Mouse (Mus musculus) liver, embryonic 11.5 days (tissue): ENCODE results near the gene Foxd1. TPM values are rescaled to one million over a fixed set of nuclear protein-coding genes. Genes with fewer than 3 reads are reported as not detected.

Source experiments
- ATAC-seq: fragments of 200-750 bp; cut with Nextera tagmentation; replicated peaks from 2 replicates; pipeline ENCODE4 v1.8.0; 2017; ENCODE audit warnings: moderate number of reproducible peaks, mild to moderate bottlenecking, moderate TSS enrichment, moderate library complexity; ENCODE audit not compliant: low FRiP score
- DNase-seq: peaks from one replicate; pipeline ENCODE4 v3.0.0-alpha.2; 2017; ENCODE audit warnings: low spot score
- H3K27ac ChIP-seq: fragments of 300-500 bp; sonication (generic); 2 replicates; pipeline ENCODE4 v1.5.1; 2014; ENCODE audit warnings: mild to moderate bottlenecking, low read depth, low read length, control low read depth
- H3K27me3 ChIP-seq: fragments of 300-500 bp; sonication (generic); replicated peaks from 2 replicates; pipeline ENCODE4 v1.6.1; 2014; ENCODE audit warnings: low read length, mixed read lengths; ENCODE audit not compliant: control insufficient read depth, insufficient read depth
- H3K36me3 ChIP-seq: fragments of 300-500 bp; sonication (generic); 2 replicates; pipeline ENCODE4 v1.6.1; 2014; ENCODE audit warnings: mild to moderate bottlenecking, low read length, moderate library complexity, mixed read lengths; ENCODE audit not compliant: control insufficient read depth, insufficient read depth
- H3K4me1 ChIP-seq: fragments of 300-500 bp; sonication (generic); replicated peaks from 2 replicates; pipeline ENCODE4 v1.6.1; 2014; ENCODE audit warnings: low read length, mixed read lengths; ENCODE audit not compliant: control insufficient read depth, insufficient read depth
- H3K4me2 ChIP-seq: fragments of 300-500 bp; sonication (generic); 2 replicates; pipeline ENCODE4 v1.6.1; 2014; ENCODE audit warnings: mild to moderate bottlenecking, control low read depth, moderate library complexity
- H3K4me3 ChIP-seq: fragments of 300-500 bp; sonication (generic); 2 replicates; pipeline ENCODE4 v1.5.1; 2014; ENCODE audit warnings: low read depth, low read length, control low read depth
- H3K9ac ChIP-seq: fragments of 300-500 bp; sonication (generic); 2 replicates; pipeline ENCODE4 v1.6.1; 2014; ENCODE audit warnings: low read depth, low read length, control low read depth
- H3K9me3 ChIP-seq: fragments of 300-500 bp; sonication (generic); 2 replicates; pipeline ENCODE4 v1.6.1; 2016; ENCODE audit warnings: low read length, inconsistent platforms, mixed read lengths; ENCODE audit not compliant: control insufficient read depth
- WGBS: fragments of 180-500 bp; shearing (Covaris S2); extraction: QIAGEN DNeasy Blood & Tissue Kit; methylation state at CpG from one replicate; pipeline ENCODE4 v1.1.7; 2014; 5-methylcytosine and 5-hydroxymethylcytosine counted together
- polyA plus RNA-seq: library from polyadenylated mRNA; unstranded; fragments of >200 nt; fragmentation: Nextera tagmentation; extraction: Ambion mirVana; gene quantifications from 2 replicates; pipeline ENCODE4 v1.2.1, GENCODE M21; 2014

Foxd1 gene
- polyA plus RNA-seq, 1 experiment from 2014 or later, result not detected

GRCm38 (mm10) chr13:98351527-98351926 lies 2.5 kb upstream of the Foxd1 start:
- no peak overlapping the region for H3K4me3 ChIP-seq
- 8% methylated on average over 8 of the region's 8 CpGs for WGBS
- no peak overlapping the region for H3K4me2 ChIP-seq
- H3K4me1 ChIP-seq, result peaks cover 8% of the 10 kb centered on the region
- no peaks in the 10 kb centered on the region for H3K9me3 ChIP-seq
- H3K27ac ChIP-seq, result no peak overlapping the region
- DNase-seq (no peak), ATAC-seq (no peak)
- peaks cover 71% of the 10 kb centered on the region for H3K27me3 ChIP-seq
- H3K36me3 ChIP-seq, result no peaks in the 10 kb centered on the region
- no peak overlapping the region for H3K9ac ChIP-seq

- ATAC-seq (no peak), DNase-seq (no peak)
- no peak overlapping the region for H3K27ac ChIP-seq
- 15% methylated on average over 14 of the region's 14 CpGs for WGBS
- peaks cover 8% of the 10 kb centered on the region for H3K4me1 ChIP-seq
- no peaks in the 10 kb centered on the region for H3K9me3 ChIP-seq
- no peaks in the 10 kb centered on the region for H3K36me3 ChIP-seq
- no peak overlapping the region for H3K4me3 ChIP-seq
- no peak overlapping the region for H3K9ac ChIP-seq
- no peak overlapping the region for H3K4me2 ChIP-seq
- H3K27me3 ChIP-seq, result peaks cover 80% of the 10 kb centered on the region
Observed at GRCm38 (mm10) chr13:98352381-98352975, 1.6 kb upstream of the Foxd1 start.

- H3K4me3 ChIP-seq, result peak overlapping the region; percentile 44
- H3K9ac ChIP-seq, result no peak overlapping the region
- H3K27me3 ChIP-seq, result peaks cover 92% of the 10 kb centered on the region
- no peak for ATAC-seq
- H3K27ac ChIP-seq, result no peak overlapping the region
- no peaks in the 10 kb centered on the region for H3K9me3 ChIP-seq
- no peaks in the 10 kb centered on the region for H3K36me3 ChIP-seq
- 3% methylated on average over 13 of the region's 13 CpGs for WGBS
- peak overlapping the region; percentile 75 for H3K4me2 ChIP-seq
- peaks cover 8% of the 10 kb centered on the region for H3K4me1 ChIP-seq
- peak; percentile 67 for DNase-seq
Observed at GRCm38 (mm10) chr13:98353709-98354089, 343 bp upstream of the Foxd1 start.

DNA sequence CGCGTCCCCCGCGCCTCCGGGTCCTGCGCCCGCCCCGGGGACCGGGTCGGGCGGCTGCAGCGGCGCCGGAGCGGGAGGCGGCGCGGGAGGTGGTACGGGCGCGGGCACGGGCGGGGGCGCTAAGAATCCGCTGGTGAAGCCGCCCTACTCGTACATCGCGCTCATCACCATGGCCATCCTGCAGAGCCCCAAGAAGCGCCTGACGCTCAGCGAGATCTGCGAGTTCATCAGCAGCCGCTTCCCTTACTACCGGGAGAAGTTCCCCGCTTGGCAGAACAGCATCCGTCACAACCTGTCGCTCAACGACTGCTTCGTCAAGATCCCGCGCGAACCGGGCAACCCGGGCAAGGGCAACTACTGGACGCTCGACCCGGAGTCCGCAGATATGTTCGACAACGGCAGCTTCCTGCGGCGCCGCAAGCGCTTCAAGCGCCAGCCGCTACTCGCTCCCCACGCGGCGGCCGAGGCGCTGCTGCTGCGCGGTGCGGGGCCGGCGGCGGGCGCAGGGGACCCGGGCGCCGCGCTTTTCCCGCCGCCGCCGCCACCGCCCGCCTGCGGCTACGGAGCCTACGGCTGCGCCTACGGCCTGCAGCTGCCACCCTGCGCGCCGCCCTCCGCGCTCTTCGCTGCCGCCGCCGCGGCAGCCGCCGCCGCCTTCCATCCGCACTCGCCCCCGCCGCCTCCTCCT lies 973 bp downstream of the Foxd1 start:
- Histone ChIP-seq H3K27ac (no peak overlapping the region), H3K9me3 (no peaks in the 10 kb centered on the region), H3K27me3 (peaks cover 95% of the 10 kb centered on the region), H3K9ac (no peak overlapping the region), H3K36me3 (no peaks in the 10 kb centered on the region), H3K4me2 (peak overlapping the region; percentile 75), H3K4me3 (peak overlapping the region; percentile 44), H3K4me1 (peaks cover 8% of the 10 kb centered on the region)
- ATAC-seq (no peak), DNase-seq (peak; percentile 72)
- WGBS, result under 1% methylated on average over 95 of the region's 102 CpGs

- peak overlapping the region; percentile 44 for H3K4me3 ChIP-seq
- H3K27me3 ChIP-seq, result peaks cover 95% of the 10 kb centered on the region
- peaks cover 8% of the 10 kb centered on the region for H3K4me1 ChIP-seq
- DNase-seq (peak; percentile 64), ATAC-seq (no peak)
- no peak overlapping the region for H3K27ac ChIP-seq
- no peak overlapping the region for H3K9ac ChIP-seq
- peak overlapping the region; percentile 75 for H3K4me2 ChIP-seq
- no peaks in the 10 kb centered on the region for H3K9me3 ChIP-seq
- no peaks in the 10 kb centered on the region for H3K36me3 ChIP-seq
- WGBS, result under 1% methylated on average over 66 of the region's 81 CpGs
Observed at GRCm38 (mm10) chr13:98355559-98356111, 1.6 kb downstream of the Foxd1 start.

DNA sequence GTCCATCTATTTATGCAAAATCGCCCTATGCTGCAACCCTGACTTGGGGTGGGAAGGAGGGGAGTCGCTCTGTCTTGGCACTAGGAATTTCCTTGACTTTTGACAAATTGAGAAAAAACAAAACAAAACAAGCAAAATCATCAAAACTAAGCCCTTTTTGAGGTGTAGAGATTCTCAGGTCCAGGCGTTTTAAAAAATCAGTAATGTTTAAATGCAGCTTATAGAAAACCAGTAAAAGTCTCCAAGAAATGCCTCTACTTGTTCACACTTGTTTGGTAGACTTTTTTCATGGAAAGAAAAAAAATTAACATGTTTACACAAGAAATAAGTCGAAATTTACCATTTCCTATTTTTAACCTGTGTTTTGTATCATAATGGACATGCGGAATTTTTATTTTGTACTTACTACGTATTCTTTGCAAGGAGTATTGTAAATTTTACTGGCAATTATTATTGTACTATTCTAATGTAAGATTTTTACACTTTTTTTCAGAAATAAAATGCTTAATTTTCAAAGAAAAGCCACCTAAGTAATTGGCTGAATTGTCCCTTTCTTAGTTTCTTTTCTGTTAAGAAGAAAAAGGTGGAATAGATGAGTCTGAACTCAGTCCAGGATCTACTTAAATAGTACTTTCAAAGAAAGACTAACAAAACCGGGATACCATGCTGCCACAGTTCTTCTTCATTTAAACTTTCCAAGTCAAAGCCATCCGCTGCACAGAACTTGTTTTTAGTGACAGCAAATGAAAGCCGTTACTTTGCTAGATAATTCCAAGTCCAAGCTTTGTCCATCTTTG lies 2.3 kb downstream of the Foxd1 start:
- no peak overlapping the region for H3K4me3 ChIP-seq
- no peak overlapping the region for H3K4me2 ChIP-seq
- 9% methylated on average over 9 of the region's 9 CpGs for WGBS
- DNase-seq (no peak), ATAC-seq (no peak)
- H3K27me3 ChIP-seq, result peaks cover 95% of the 10 kb centered on the region
- no peaks in the 10 kb centered on the region for H3K9me3 ChIP-seq
- H3K4me1 ChIP-seq, result peaks cover 8% of the 10 kb centered on the region
- no peak overlapping the region for H3K27ac ChIP-seq
- H3K9ac ChIP-seq, result no peak overlapping the region
- no peaks in the 10 kb centered on the region for H3K36me3 ChIP-seq

DNA sequence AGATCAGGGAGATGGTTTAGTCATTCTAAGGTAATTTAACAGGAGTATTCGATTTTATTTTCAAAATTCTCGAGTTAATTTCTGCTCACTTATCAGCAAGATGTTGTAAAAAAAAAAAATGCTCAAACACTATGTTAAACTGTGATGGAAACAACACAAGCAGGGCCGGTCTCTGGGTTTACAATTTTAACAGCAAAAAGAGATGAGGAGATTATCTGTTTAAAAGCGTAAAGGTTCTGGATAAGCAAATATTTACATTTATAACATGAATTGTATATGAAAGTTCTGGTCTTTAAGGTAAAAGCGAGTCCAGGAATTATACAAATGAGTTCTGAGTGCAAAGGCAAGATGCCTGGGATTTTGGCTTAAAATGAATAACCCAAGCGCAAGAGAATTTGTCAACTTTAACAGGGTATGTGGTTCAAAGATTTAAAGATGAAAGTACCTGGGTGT lies 3.0 kb downstream of the Foxd1 start:
- H3K4me2 ChIP-seq, result no peak overlapping the region
- H3K27ac ChIP-seq, result no peak overlapping the region
- no peak for DNase-seq
- peaks cover 8% of the 10 kb centered on the region for H3K4me1 ChIP-seq
- H3K36me3 ChIP-seq, result no peaks in the 10 kb centered on the region
- peaks cover 92% of the 10 kb centered on the region for H3K27me3 ChIP-seq
- no peak for ATAC-seq
- no peak overlapping the region for H3K4me3 ChIP-seq
- no peaks in the 10 kb centered on the region for H3K9me3 ChIP-seq
- no peak overlapping the region for H3K9ac ChIP-seq
- 8% methylated on average over 6 of the region's 6 CpGs for WGBS

DNA sequence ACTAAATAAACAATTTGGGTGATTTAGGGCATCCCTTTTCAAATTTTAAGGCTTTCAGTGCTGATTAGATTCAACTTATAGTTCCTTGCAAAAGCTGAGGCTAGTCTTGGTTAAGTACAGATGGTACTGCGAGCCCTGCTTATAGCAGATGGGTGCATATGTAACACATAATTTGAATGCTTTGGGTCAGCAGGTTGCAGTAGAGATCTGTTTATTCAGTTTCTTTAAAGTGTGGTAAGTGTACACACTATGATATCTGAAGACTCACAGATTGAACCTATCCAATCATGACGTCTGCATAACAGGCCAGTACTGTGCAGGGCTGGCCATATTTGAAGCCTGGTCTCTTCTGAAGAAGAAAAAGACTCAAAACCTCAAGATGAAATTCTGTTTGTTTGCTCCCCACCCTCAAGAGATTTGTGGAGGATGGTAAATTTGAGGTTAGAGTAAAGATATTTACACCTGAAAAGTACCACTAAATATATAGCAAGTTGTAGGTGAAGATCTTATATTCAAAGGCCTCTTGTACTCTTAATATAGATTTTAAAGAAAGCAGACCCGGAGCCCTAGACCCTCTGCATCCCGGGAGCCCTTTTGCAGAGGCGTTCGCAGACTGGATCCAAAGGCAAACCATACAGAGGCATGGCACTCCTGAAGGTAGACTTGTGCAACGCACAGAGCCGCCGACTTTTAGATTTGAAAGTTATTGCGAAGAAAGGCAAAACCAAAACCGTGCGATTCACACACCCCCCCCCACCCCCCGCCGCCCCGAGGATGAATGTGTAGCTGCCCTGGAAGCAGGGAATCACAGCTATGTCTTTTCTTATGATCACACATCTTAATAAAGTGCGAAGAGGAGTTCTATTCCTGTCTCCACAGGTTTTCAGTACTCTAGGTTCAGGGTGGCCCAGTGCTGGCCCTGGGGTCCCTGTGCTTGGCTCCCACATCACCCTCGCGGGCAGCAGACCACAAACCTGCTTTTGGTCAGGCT lies 3.7 kb downstream of the Foxd1 start:
- H3K9me3 ChIP-seq, result no peaks in the 10 kb centered on the region
- no peak overlapping the region for H3K4me2 ChIP-seq
- peaks cover 8% of the 10 kb centered on the region for H3K4me1 ChIP-seq
- H3K9ac ChIP-seq, result no peak overlapping the region
- no peak overlapping the region for H3K27ac ChIP-seq
- peaks cover 92% of the 10 kb centered on the region for H3K27me3 ChIP-seq
- ATAC-seq, result no peak
- H3K4me3 ChIP-seq, result no peak overlapping the region
- DNase-seq, result no peak
- WGBS, result 5% methylated on average over 18 of the region's 18 CpGs
- no peaks in the 10 kb centered on the region for H3K36me3 ChIP-seq
